Mouse (Mus musculus): ENCODE measurements around the gene Fam104a.

The Fam104a gene

GRCm38 (mm10) chr11:113683957-113684706 is at the start of gene Fam104a, which contains the start of gene D11Wsu47e:
Fam104a (minus strand) TSS chr11:113684155.
D11Wsu47e (plus strand) TSS chr11:113684412.
- peak; percentile 95 for DNase-seq

- DNase-seq = no peak
Observed at GRCm38 (mm10) chr11:113731945-113732612, 48.1 kb upstream of the Fam104a start.

GRCm38 (mm10) chr11:113730879-113731278 is 46.9 kb upstream of the Fam104a start:
- no peak for DNase-seq

DNA sequence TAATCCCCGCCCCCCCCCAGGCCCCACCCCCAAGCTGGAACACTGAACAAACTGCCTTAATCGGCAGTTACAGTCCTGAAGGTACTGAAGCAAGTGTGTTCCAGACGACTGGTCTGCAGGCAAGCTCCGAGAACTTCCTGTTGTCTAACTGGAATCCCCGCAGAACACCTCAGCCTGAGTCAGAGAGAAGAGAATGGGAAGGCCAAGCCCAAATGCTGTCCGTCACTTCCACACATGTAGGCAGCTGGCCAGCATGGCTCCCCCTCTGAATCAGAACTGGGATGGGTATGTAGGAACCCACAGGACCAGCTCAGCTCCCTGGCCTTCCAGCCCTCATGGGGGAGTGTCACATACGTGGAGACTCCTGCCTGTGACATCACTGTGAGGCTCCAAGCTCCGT is 46.0 kb upstream of the Fam104a start:
- no peak for DNase-seq

GRCm38 (mm10) chr11:113729239-113729638 is 45.3 kb upstream of the Fam104a start:
- no peak for DNase-seq

- DNase-seq = no peak
Observed at GRCm38 (mm10) chr11:113727992-113728391, 44.0 kb upstream of the Fam104a start.

GRCm38 (mm10) chr11:113726994-113727888 is 43.3 kb upstream of the Fam104a start:
- DNase-seq = no peak

- no peak for DNase-seq
Observed at GRCm38 (mm10) chr11:113725235-113726048, 41.5 kb upstream of the Fam104a start.

- no peak for DNase-seq
Observed at GRCm38 (mm10) chr11:113722405-113723090, 38.6 kb upstream of the Fam104a start.

- no peak for DNase-seq
Observed at GRCm38 (mm10) chr11:113717767-113718424, 33.9 kb upstream of the Fam104a start.

- DNase-seq = no peak
Observed at GRCm38 (mm10) chr11:113716132-113716531, 32.2 kb upstream of the Fam104a start.

DNA sequence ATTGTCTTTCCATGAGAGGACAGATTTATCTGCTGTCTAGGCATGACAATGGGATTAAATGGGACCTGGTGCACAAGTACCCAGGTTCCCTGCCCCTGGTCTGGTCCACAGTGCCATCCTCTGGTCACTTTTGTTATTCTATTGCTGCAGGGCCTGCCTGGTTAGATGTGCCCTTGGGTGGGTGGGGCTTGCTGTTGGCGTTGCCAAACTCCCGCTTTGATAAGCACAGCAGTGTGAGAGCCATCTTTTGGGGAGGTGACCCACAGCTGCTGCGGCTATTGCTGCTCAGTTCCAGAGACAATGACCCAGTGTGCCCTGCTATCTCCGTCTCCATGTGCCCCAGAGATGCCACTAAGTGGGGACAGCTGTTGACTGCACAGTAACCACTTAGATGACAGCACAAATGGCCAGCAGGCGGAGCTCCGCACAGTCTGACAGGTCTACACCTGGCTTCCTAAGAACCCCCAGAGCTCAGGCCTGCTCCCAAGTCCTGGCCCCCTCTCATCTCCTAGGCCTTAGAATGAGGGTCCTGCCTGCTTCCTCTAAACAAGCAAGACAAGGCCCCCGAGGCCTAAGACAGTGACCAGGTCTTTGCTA is 31.2 kb upstream of the Fam104a start:
- DNase-seq = peak; percentile 47

DNA sequence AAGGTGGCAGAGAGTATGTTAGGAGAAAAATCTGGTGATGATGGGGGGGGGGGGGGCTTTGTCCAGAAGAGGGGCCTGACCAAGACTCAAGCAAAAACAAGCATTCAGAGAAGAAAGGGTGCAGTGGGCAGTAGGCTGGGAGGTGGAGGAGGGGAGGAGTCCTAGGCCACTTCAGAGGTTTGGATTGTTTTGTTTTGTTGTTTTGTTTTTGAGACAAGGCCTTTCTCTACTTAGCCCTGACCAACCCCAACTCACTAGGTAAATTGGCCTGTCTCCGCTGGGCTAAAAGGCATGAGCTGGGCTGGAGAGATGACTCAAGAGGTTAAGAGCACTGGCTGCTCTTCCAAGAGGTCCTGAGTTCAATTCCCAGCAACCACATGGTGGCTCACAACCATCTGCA is 27.1 kb upstream of the Fam104a start:
- DNase-seq = no peak

GRCm38 (mm10) chr11:113710257-113710777 is 26.4 kb upstream of the Fam104a start:
- DNase-seq = peak; percentile 42

DNA sequence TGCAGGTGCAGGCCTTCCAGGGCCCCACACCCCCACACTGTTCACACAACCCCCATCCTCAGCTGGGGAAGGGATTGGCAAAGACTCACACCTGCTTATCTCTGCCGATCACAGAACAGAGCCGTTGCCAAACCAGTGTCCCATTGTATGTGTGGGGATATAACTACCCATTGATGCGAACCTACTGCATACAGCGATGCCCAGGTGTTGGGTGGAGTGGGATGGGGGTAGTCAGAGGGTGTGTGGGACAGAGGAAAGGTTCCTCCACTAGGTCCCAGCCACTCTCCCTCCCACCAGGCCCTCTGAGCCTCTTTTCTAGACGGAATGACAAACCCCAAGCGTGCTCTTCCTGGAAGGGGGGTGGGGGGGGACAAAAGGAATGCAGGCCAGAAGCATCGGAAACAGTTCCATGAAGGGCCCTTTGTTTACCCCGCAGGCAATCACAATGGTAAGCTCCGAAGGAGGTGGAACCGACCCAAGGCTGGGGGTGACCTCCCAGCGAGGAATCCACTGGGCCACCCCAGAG is 25.8 kb upstream of the Fam104a start, which contains the start of gene Cpsf4l:
Gene Cpsf4l, minus strand, starts transcription at position 287 of the 526 bp plus-strand sequence.
- DNase-seq = peak; percentile 74

GRCm38 (mm10) chr11:113709272-113709671 is 25.3 kb upstream of the Fam104a start:
- no peak for DNase-seq

DNA sequence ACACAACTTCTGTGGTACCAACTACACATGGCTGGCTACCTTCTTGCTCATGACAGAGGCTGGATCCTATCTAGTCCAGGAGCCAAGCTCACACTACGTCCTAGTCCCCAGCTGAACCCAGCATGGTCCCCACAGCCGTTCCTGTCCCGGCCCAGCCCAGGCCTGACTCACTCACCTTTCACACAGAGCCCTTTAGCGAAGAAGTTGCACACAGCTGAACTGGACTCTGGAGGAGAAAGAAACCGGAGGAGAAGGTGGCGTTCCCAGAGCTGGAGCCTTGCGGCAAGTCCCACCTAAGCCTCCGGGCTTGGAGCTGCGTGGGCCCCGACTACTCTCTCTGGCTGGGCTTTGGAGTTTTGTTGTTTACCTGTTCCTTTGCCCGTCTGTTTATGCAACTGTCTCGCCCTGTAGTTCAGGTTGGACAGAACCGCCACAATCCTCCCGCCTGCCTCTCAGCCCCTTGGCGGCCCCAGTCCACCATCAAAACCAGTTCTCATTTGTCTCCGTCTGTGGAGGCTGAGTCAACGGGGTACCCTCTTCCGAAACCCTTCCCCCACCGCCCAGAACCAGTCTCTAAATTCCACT is 24.8 kb upstream of the Fam104a start:
- DNase-seq = no peak

DNA sequence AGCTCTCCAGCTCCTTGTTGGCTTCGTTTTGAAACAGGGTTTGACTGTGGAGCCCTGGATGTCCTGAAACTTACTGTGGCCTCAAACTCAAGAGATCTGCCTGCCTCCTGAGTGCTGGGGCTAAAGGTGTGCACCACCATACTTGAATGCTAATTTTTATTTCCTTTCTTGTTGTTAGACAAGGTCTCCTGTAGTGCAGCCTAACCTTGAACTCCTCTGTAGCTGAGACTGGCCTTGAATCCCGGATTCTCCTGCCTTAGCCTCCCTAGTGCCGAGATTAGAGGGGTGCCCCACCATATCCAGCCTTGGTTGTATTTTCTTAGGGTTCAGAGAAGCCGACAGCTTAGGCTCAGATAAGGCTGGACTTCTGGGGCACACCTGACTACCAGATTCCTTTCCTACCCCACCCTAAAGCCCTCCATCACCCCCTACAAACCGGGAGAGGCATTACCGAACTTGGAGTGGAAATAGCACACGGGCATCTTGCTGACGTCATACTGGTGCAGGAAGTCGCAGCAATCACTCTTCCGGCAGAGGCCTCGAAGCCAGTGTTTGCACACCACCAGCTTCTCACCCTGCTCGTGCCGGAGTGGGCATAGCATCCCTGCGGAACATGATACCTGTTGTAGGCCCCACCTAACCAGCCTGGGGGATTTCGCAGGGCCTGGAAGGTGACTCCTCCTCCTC is 22.2 kb upstream of the Fam104a start:
- DNase-seq = no peak

DNA sequence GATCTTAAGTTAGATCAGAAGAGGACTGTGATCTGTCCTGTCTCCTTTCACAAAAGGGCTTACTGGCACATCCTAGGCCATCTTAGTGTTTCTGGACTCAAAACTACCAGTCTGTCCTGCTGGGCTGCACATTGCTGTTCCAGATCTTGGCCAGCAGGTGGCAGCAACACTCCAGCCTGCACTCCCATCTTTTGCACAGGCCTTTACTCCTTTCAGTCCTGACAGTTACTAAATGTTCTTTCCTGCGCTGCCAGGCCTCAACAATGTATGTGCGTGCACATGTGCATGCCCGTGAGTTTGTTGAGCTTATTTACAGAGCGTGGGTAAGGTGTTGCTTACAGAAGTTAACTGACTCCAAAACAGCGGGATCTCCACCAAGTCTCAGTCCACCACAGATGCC is 19.8 kb upstream of the Fam104a start:
- peak; percentile 82 for DNase-seq
